Mouse (Mus musculus): ENCODE data around the gene S1pr5. TPM values are rescaled to one million over a fixed set of nuclear protein-coding genes. Genes with fewer than 3 reads are reported as not detected.
"Not testable (repeated sequence)": the region's sequence is repeated elsewhere in the genome, so short reads cannot be mapped to it uniquely, and the experiment has no call there.

The S1pr5 gene
- total RNA-seq, 2 experiments from 2014 or later, result 1.1 TPM; not detected in 1

DNA sequence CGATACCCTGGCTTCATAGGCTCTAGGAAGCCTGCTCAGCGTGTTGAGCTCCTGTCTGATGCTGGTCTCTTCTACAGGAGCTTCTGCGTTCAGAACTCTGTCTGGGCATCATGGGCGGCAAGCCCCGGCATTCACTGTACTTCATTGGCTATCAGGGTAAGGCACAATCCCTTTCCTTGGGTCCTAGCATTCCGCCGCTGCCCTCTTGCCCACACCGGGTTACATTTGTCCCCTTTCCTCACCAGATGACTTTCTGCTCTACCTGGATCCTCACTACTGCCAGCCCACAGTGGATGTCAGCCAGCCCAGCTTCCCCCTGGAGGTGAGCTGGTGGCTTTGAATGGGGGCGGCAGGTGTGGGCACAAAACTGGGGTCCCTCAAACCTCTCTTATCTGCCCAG lies 24.1 kb upstream of the S1pr5 start:
- no peak for ATAC-seq (replicated peaks; ENCODE audit: low FRiP score, low TSS enrichment, poor library complexity, severe bottlenecking)

DNA sequence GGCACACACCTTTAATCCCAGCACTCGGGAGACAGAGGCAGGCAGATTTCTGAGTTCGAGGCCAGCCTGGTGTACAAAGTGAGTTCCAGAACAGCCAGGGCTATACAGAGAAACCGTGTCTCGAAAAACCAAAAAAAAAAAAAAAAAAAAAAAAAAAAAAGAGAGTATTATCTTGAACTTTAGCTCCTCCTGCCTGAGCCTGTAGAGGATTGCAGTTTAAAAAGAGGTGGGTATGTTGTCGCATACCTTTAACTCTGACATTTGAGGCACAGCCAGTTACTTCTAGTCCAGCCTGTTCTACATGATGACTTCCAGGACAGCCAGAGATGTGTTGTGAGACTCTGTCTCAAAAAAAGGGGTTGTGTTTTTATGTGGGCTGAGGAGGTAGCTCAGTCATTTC lies 21.3 kb upstream of the S1pr5 start:
- ATAC-seq (replicated peaks; ENCODE audit: low FRiP score, low TSS enrichment, poor library complexity, severe bottlenecking), result not testable (repeated sequence)

DNA sequence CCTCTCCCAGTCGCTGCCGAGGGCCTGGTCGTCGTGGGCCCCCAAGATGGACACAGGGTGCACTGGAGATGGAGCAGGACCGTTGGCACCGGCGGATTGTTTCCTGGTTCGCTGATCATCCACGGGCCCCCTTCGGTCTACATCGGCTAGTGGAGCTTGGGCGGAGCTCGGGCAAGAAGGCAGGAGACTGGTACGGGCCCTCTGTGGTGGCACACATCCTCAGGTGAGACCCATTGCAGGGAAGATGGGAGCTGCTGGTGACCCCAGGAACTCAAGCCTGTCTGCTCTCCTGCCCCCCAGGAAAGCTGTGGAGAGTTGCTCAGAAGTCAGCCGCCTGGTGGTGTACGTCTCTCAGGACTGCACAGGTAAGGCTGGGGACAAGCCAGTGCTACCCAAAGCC lies 20.1 kb upstream of the S1pr5 start:
- no peak for ATAC-seq (replicated peaks; ENCODE audit: low FRiP score, low TSS enrichment, poor library complexity, severe bottlenecking)

DNA sequence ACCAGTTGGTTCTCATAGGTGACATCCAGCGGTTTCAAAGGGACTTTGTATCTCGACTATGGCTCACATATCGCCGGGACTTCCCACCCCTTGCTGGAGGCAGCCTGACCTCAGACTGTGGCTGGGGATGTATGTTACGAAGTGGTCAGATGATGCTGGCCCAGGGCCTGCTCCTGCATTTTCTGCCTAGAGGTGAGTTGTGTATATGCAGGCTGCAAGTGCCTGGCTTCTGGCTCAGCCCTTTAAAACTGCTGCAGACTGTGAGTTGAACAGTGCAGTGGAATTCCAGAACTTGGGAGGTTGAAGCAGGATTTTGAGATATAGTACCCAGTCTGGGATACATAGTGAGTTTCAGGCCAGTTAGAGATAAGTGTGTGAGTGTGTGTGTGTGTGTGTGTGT lies 18.6 kb upstream of the S1pr5 start:
- ATAC-seq (replicated peaks; ENCODE audit: low FRiP score, low TSS enrichment, poor library complexity, severe bottlenecking), result no peak

DNA sequence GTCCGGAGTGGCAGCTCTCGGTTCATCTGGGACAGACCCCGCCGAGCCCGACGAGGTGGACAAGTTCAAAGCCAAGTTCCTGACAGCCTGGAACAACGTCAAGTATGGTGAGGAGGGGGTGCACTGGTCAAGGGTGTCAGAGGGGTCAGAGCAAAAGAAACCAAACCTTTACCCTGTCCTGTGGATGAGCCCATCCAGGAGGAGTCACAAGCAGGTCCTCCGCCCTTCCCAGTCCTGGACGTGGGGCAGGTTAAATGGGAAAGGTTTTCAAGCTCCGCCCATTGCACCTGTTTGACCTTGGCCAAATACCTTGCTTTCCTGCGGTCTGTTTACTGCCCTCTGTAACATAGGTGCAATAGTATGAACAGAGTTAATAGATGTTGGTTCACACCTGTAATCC lies 17.4 kb upstream of the S1pr5 start:
- no peak for ATAC-seq (replicated peaks; ENCODE audit: low FRiP score, low TSS enrichment, poor library complexity, severe bottlenecking)

DNA sequence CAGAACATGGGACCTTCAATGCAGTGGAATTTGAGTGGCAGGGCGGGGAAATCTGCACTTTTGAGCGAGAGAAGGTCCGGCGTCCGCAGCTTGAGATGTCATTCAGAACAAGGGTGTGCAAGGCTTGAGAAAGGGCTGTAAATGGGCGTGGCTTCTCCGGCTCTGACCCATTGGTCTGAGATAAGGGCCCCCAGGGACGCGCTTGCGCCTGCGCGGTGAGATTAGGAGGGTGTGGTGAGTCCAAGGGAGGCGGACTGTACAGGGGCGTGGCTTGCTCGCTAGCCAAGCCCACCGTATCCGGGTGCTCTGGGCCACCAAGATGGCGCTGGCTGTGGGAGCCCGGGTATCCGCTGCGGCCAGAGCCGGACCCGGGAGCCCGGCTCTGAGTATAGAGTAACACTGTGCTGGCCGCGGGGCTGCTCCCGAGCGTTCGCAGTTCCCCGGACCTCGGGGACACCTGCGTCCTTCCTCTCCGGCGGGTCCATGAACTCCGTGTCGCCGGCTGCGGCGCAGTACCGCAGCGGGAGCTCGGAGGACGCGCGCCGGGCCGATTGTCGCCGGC lies 16.8 kb upstream of the S1pr5 start, which contains the start of gene Atg4d:
Atg4d (plus strand) TSS at position 294 of the 562 bp plus-strand sequence.
- ATAC-seq (replicated peaks; ENCODE audit: low FRiP score, low TSS enrichment, poor library complexity, severe bottlenecking), result peak; percentile 92

DNA sequence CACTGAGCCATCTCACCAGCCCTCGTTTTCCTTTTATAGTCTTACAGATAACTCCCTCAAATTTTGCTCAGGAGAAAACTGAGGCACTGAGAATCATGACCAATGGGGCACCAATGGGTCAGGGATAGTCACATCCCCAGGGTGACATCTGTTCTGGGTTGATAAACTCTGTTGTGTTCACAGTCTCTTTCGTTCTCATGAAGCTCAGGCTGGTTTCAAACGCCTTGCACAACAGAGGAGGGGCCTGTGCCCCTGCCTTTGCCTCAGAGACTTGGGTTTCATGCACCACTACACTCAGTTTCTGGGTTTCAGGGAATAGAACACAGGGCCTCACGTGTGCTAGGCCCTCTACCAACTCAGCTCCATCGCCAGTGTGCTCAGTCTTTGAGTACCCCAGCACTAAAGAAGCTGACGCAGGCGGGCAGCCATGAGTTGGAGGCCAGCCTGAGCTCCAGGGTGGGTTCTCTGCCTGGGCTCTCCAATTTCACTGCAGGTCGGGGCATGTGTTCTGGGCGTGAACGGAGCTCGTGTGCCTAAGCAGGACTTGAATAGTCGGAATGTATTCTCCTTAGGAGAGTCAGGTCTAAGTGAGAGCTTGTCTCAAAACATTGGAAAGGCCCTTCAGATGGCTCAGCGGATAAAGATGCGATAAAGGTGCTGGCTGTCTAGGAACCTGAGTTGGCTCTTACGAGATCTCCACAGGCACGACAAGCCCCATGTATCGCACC lies 16.2 kb upstream of the S1pr5 start:
- ATAC-seq (replicated peaks; ENCODE audit: low FRiP score, low TSS enrichment, poor library complexity, severe bottlenecking), result peak; percentile 67

DNA sequence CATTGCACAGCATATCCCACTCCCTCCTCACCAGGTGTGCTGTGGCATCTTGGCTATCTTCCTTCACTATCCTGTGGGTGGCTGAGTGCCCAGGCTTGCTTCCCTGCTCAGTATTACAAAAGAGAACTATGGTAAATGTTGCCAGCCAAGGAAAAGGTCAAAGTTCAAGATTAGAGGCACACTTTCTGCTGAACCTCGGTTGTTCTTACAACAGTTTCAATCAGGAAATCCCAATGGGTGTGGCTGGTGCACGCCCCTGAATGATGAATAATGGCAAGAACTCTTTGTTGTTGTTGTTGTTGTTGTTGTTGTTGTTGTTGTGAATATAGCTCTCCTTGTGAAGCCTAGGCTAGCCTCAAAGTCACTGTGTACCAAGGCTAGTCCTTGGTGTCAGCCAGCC lies 13.6 kb upstream of the S1pr5 start:
- no peak for ATAC-seq (replicated peaks; ENCODE audit: low FRiP score, low TSS enrichment, poor library complexity, severe bottlenecking)

DNA sequence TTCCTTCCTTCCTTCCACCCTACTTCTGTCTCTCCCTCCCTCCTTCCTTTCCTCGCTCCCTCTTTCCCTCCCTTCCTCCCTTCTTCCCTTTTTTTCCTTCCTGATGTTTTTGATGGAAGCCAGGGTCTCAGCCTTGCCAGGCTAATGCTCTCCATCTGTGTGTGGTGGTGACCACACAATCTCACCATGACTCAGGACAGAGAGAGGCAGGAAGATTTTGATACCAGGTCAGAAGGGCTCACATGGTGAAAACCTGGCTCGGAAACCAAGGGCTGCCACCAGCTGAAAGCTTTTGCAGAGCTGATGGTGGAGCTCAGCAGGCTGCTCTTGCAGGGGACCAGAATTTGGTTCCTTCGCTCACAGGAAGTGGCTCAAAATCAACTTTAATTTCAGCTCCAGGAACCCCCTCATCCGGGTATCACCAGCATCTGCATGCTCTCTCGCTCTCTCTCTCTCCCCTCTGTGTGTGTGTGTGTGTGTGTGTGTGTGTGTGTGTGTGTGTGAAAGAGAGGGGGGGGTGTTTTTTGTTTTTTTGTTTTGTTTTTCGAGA lies 12.3 kb upstream of the S1pr5 start:
- no peak for ATAC-seq (replicated peaks; ENCODE audit: low FRiP score, low TSS enrichment, poor library complexity, severe bottlenecking)

DNA sequence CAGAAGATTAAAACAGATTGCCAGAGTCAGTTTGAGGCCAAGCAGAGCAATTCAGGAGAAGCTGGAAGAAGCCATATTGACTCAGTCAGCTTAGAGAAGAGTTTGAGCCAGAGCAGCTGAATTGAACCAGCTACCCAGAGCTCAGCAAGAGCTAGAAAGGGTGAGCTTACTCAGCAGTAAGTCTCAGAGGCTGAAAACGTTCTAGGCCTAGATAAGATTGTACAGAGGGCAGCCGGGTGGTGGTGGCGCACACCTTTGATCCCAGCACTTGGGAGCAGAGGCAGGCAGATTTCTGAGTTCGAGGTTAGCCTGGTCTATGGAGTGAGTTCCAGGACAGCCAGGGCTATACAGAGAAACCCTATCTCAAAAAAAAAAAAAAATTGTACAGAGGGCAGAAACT lies 8.1 kb upstream of the S1pr5 start:
- not testable (repeated sequence) for ATAC-seq (replicated peaks; ENCODE audit: low FRiP score, low TSS enrichment, poor library complexity, severe bottlenecking)

DNA sequence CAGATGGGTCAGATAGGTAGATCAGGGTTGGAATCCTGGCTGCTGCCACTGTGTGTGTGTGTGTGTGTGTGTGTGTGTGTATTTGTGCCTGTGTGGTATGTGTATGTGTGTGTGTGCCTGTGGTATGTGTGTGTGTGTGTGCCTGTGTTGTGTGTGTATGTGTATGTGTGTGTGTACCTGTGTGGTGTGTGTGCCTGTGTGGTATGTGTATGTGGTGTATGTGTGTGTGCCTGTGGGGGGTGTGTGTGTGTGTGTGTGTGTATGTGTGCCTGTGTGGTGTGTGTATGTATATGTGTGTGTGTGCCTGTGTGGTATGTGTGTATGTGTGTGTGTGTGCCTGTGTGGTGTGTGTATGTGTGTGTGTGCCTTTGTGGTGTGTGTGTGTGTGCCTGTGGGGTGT lies 6.4 kb upstream of the S1pr5 start:
- ATAC-seq (replicated peaks; ENCODE audit: low FRiP score, low TSS enrichment, poor library complexity, severe bottlenecking), result no peak

DNA sequence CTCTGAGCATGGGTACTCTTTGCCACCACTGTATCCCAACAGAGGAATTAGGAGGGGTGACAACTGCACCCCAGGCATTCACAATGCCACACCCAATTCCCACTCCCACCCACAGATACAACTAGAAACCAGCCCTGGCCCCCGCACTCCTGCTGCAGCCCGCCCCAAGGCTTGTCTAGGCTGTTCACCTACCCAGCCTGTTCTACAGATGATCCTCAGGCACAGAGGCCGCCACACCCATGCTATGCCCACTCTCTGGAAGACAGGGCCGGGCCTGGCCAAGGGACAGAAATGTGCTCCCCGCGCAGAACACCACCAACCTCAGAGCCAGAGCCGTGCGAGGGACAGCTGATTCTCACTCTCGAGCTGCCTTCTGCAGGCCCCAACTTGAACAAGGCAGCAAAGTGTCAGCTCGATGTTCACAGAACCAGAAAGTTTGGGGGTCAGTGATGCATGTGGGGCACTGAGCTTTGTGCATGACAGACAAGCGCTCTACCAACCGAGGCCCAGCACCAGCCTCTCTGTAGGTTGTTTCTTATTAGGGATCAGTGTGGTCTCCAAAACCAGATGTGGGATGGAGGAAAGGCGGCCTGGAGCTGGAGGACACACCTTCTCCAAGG lies 3.0 kb upstream of the S1pr5 start:
- no peak for ATAC-seq (replicated peaks; ENCODE audit: low FRiP score, low TSS enrichment, poor library complexity, severe bottlenecking)

DNA sequence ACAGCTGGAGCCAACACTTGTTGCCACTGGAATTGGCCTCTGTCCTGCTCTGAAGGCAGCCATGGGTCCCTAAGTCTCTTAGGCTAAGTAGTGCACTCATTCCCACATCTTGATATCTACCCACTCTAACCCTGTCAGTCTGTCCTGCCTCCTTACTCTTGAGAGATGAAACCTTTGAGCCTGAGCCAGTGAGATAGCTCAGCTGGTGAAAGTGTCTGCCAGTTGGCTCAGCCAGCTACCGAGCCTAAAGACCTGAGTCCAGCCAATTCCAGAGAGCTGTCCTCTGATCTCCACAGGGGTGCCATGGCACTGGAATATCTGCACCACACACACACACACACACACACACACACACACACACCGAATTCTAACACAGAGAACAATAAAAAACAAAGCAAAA lies 2.3 kb upstream of the S1pr5 start:
- no peak for ATAC-seq (replicated peaks; ENCODE audit: low FRiP score, low TSS enrichment, poor library complexity, severe bottlenecking)

DNA sequence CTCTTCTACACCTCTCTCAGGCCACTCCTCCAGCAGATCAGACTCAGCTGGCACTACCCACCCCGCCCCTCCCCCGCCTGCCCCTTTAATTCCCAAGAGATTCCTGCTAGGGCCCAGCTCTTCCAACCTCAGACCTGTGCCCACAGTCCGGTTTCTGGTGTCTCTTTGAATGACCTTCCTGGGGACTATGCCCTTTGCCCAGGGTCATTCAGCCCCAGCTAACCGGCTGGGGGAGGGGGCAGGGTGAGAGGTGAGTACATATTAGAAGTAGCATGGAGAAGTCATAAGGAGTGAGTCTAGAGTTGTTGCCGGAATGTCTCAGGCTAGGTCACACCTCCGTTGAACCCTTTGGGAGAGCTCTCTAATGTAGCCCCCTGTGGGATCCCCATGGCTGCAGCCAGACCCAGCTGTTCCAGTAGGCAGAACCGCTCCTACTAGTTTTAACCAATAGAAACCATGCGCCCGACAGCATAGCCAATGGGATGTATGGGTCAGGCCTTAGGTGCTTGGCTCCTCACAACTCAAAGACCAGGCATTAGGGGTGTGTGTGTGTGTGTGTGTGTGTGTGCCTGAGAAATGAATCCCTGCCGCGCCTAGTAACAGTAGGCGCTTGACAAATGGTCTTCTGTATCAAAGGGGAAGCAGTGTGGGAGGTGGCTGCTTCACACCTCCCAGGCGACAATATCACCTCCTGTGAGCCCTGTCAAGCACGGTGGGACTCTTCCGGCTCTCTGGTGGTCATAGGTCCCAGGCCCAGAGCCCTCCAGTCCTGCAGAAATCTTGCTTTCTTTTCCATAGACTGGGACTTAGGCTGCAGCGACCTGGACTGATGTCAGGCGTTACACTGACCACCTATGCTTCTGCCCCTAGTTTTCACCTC lies 1.6 kb upstream of the S1pr5 start:
- ATAC-seq (replicated peaks; ENCODE audit: low FRiP score, low TSS enrichment, poor library complexity, severe bottlenecking), result no peak

DNA sequence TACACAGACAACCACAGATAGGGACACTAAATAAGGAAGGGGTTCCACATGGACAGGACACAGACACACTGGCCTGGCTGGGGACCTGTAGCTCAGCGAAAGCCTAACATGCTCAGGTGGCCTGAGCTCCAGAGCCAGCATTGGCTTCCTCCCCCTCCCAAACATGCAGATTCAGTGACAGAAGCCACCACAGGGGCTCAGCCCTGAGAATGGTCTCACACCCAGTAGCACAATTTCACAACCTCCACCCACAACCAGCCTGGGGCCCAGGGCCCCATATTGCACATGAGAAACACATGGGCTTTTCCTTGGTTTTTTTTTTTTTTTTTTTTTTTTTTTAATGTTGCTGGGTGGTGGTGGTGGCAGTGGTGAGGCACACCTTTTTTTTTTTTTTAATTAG lies 1.9 kb downstream of the S1pr5 start:
- no peak for ATAC-seq (replicated peaks; ENCODE audit: low FRiP score, low TSS enrichment, poor library complexity, severe bottlenecking)

DNA sequence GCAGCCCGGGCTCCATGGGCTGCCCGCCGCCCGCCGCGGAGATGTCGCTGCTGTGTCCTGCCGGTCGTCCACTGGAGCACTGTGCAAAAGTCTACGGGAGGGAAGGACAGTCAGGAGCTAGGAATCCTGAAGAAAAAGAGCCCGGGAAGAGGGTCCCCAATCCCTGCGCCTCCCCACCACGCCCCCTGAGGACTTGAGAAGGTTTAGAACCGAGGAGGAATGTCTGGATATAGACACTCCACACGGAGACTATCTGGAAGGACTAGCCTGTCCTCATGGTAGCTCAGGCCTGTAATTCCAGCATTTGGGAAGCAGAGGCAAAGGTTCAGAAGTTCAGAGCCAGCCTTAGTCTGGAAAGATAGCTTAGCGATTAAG lies 3.1 kb downstream of the S1pr5 start:
- ATAC-seq (replicated peaks; ENCODE audit: low FRiP score, low TSS enrichment, poor library complexity, severe bottlenecking), result no peak

DNA sequence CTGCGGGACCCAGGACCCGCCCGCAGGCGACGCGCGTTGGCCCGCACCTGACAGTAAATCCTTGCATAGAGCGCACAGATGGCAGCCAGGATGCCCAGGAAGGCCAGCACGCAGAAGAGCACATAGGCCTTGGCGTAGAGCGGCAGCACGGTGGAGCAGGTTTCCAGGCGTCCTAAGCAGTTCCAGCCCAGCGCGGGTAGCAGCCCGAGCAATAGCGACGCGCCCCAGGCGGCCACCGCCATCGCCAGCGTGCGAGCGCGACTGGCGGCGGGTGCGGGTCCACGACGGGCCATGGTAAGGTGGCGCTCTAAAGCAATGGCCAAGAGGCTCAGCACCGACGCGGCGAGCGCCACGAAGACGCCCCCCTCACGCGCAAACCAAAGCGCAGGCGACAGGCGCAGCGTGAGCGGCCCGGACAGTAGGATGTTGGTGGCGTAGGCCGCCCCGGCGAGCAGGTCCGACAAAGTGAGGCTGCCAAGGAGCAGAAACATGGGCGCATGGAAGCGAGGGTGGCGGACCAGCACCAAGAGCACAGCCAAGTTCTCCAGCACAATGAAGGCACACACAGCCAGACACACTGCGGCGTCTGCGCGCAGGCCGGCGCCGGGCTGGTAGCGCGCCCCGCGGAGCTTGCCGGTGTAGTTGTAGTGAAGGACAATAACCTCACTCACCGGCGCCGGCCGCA lies 3.7 kb downstream of the S1pr5 start:
- no peak for ATAC-seq (replicated peaks; ENCODE audit: low FRiP score, low TSS enrichment, poor library complexity, severe bottlenecking)

DNA sequence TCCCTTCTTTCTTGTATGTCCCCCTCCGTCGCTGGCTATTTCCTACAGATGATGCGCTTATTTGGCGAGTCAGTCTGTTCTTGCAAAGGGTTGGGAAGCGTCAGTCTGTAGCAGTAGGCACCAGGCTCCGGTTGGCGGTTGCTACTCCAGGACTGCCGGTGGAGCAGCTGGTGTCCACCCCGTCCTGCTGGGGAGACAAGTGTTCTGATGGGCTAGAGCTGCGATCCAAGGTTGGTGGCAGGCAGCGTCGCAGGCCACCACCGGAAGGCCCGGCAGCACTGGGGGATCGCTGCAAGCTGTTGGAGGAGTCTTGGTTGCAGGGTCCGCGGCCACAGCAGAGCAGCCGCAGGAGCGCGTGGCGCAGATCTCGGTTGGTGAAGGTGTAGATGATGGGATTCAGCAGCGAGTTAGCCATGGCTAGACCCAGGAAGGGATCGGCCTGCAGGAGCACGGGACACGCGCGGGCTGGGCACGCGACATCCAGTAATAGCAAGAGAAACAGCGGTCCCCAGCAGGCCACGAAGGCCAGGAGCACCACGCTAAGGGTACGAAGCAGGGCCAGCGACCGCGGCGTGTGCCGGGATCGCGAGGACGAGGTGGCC lies 4.3 kb downstream of the S1pr5 start:
- no peak for ATAC-seq (replicated peaks; ENCODE audit: low FRiP score, low TSS enrichment, poor library complexity, severe bottlenecking)

DNA sequence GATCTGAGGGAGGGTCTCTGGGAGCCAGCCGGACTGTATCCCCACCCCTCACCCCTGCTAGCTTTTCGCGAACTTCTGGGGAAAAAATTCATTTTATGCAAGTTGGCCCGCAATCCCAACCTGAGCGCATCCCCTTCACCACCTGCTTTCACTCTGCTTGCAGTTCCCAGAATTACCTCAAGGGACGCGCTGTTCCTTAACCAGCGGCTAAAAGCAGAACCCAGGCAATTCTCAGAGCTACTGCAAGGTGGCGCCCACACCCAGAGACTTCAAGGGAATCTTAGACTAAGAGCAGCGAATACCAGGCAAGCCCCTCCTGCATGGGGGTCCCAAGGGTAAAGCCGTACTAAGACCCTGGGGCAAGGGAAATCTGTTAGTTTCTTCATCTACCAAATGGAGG lies 6.9 kb downstream of the S1pr5 start:
- ATAC-seq (replicated peaks; ENCODE audit: low FRiP score, low TSS enrichment, poor library complexity, severe bottlenecking), result peak; percentile 72
